Mouse (Mus musculus) granulocyte monocyte progenitor cell, adult 5-6 weeks (primary cell): ENCODE measurements around the gene Tpd52l1. TPM values are rescaled to one million over a fixed set of nuclear protein-coding genes. Genes with fewer than 3 reads are reported as not detected.

Source experiments
- total RNA-seq, 2 experiments: library from RNA; stranded (forward) in 1 of 2; stranded (reverse) in 1 of 2; fragments of 200-712, 200-1000 nt in 1 of 2; fragments of >200 nt in 1 of 2; fragmentation: Nextera tagmentation in 1 of 2; gene quantifications; 2 replicates each; pipeline ENCODE4 v1.2.3; 2014 to 2017

Gene Tpd52l1
- total RNA-seq, 2 experiments from 2014 or later, result not detected

Other genes starting within 250 kb of the Tpd52l1 start
- 32.6 and 43.8 TPM in 2 replicates for gene Hddc2, start 132.6 kb downstream of the Tpd52l1 start, total RNA-seq (2014; fragmentation: Nextera tagmentation)
- 51.1 and 59.3 TPM in 2 replicates for gene Hddc2, start 132.6 kb downstream of the Tpd52l1 start, total RNA-seq (2017)
- 3.7 and 4.3 TPM in 2 replicates for gene Rnf217, start 163.2 kb upstream of the Tpd52l1 start, total RNA-seq (2014; fragmentation: Nextera tagmentation)
- gene Rnf217, start 163.2 kb upstream of the Tpd52l1 start, total RNA-seq (2017), result 2.1 and 3.0 TPM in 2 replicates